Mouse (Mus musculus): ENCODE data around the gene Prss38. TPM values are rescaled to one million over a fixed set of nuclear protein-coding genes. Genes with fewer than 3 reads are reported as not detected.

The Prss38 gene
- polyA plus RNA-seq, 1 experiment from 2014 or later: not detected

DNA sequence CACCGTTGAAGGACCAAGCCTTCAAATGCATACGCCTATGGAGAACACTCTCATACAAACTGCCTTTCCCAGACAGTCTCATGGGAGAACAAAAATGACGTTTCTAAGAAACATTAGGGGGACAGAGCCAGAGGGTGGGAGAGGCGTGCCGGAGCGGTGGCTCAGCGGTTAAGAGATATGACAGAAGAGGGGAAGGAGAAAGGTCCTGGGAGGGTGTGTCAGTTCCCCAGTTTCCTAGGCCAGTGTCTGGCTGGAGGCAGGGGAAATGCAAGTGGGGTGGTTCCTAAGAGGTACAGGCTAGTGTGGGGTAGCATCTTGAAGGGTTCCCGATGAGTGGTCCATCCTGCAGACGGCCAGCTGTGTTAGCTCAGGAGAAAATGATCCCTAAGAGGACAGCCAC lies 14.2 kb downstream of the Prss38 start:
- H3K9me3 ChIP-seq (ENCODE audit: control insufficient read depth, low read length): no peaks in the 10 kb centered on the region
- 64% methylated on average over 9 of the region's 9 CpGs for WGBS

GRCm38 (mm10) chr11:59356874-59357289 lies 18.6 kb downstream of the Prss38 start:
- H3K4me2 ChIP-seq (replicated peaks; ENCODE audit: low read depth): no peak overlapping the region
- H3K27ac ChIP-seq (replicated peaks): no peak overlapping the region
- TF ChIP-seq EP300 (optimal IDR thresholded peaks at IDR 0.05) (no peak), CTCF (IDR thresholded peaks at IDR 0.05; ENCODE audit: low read depth) (no peak)
- no peaks in the 10 kb centered on the region for H3K4me1 ChIP-seq (replicated peaks; ENCODE audit: control insufficient read depth, insufficient read depth)
- no peaks in the 10 kb centered on the region for H3K27me3 ChIP-seq (ENCODE audit: control insufficient read depth, insufficient read depth, low read length)
- ATAC-seq (ENCODE audit: low FRiP score, low TSS enrichment): no peak
- no peaks in the 10 kb centered on the region for H3K9me3 ChIP-seq (ENCODE audit: control insufficient read depth, low read length)
- H3K36me3 ChIP-seq (ENCODE audit: control insufficient read depth, insufficient read depth, low read length): no peaks in the 10 kb centered on the region
- no peak overlapping the region for H3K9ac ChIP-seq (ENCODE audit: low read length)
- H3K4me3 ChIP-seq (ENCODE audit: low read depth, low read length): no peak overlapping the region
- DNase-seq (ENCODE audit: low spot score): no peak
- 49% methylated on average over 11 of the region's 11 CpGs for WGBS

More for the DNA sequence above, 14.2 kb downstream of the Prss38 start:
- Histone ChIP-seq H3K4me1 (replicated peaks; ENCODE audit: control insufficient read depth, insufficient read depth) (peaks cover 3% of the 10 kb centered on the region; the same call in 1 of the 2 replicates), H3K27me3 (ENCODE audit: control insufficient read depth, insufficient read depth, low read length) (no peaks in the 10 kb centered on the region), H3K27ac (replicated peaks) (no peak overlapping the region), H3K4me3 (ENCODE audit: low read depth, low read length) (no peak overlapping the region), H3K36me3 (ENCODE audit: control insufficient read depth, insufficient read depth, low read length) (no peaks in the 10 kb centered on the region), H3K4me2 (replicated peaks; ENCODE audit: low read depth) (no peak overlapping the region), H3K9ac (ENCODE audit: low read length) (no peak overlapping the region)
- no peak for TF ChIP-seq CTCF (IDR thresholded peaks at IDR 0.05; ENCODE audit: low read depth)
- TF ChIP-seq EP300 (optimal IDR thresholded peaks at IDR 0.05): no peak
- DNase-seq (ENCODE audit: low spot score) (no peak), ATAC-seq (ENCODE audit: low FRiP score, low TSS enrichment) (no peak)

DNA sequence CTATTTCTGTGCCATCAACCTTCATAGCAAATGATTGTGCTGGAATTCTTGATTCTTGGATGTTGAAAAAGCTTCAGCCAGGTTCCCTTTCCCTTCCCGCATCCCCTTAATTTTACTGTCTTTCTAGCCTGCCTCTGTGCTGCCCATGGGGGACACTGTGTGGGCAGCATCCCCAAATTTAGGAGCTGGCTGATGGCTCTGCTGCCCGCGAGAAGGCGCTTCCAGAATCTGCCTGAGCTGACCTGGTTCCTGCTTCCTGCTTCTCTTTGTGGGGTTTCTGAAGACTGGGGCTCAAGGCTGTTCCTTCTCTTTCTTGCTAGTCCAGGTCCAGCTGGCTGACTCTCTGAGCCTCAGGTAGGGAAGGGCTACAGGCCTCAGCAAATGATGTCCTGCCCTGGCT lies 20.7 kb downstream of the Prss38 start:
- TF ChIP-seq CTCF (IDR thresholded peaks at IDR 0.05; ENCODE audit: low read depth) (no peak), EP300 (optimal IDR thresholded peaks at IDR 0.05) (no peak)
- 84% methylated on average over 4 of the region's 4 CpGs for WGBS
- no peak overlapping the region for H3K27ac ChIP-seq (replicated peaks)

GRCm38 (mm10) chr11:59350326-59350725 lies 25.1 kb downstream of the Prss38 start:
- no peak for ATAC-seq (ENCODE audit: low FRiP score, low TSS enrichment)
- 85% methylated on average over 2 of the region's 2 CpGs for WGBS

More for the DNA sequence above, 20.7 kb downstream of the Prss38 start:
- no peaks in the 10 kb centered on the region for H3K27me3 ChIP-seq (ENCODE audit: control insufficient read depth, insufficient read depth, low read length)
- DNase-seq (ENCODE audit: low spot score): no peak
- H3K4me2 ChIP-seq (replicated peaks; ENCODE audit: low read depth): no peak overlapping the region
- H3K36me3 ChIP-seq (ENCODE audit: control insufficient read depth, insufficient read depth, low read length): no peaks in the 10 kb centered on the region
- ATAC-seq (ENCODE audit: low FRiP score, low TSS enrichment): no peak
- H3K4me1 ChIP-seq (replicated peaks; ENCODE audit: control insufficient read depth, insufficient read depth): no peaks in the 10 kb centered on the region
- H3K4me3 ChIP-seq (ENCODE audit: low read depth, low read length): no peak overlapping the region
- H3K9ac ChIP-seq (ENCODE audit: low read length): no peak overlapping the region
- H3K9me3 ChIP-seq (ENCODE audit: control insufficient read depth, low read length): no peaks in the 10 kb centered on the region

DNA sequence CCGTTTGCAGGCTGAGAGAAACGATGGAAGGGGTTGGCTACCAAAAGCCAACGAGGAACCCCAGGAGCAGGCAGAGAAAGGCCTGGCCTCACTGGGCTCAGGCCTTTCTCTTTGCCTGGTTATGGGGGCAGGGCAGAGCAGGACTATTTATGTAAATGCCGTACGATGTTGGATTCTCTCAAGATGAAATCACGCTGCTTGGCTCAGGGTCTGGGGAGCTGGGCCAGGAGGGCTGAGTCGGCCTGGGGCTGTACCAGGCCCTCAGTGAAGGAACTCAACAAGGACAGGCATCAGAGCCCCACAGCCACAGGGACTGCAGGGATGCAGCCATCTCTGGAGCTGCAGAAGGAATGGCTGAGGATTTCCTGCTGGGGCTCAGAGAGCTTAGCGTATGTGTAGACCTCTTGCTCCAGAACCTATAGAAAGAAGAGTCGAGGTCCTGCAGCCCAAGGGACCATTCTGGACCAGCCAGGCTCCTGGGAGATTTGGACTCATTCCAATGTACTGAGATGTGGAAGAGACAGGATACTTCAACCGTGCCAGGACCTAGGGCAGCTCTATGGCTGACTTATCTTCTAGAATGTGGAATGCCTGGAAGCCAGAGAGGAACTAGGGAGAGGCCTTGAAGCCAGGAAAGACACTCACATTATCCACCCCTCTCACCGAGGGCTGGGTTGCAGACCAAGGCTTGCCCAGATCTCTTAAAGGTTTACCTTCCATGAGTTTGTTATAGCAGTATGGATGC lies 29.1 kb downstream of the Prss38 start:
- DNase-seq (ENCODE audit: low spot score) (peak; percentile 34), ATAC-seq (ENCODE audit: low FRiP score, low TSS enrichment) (peak; percentile 77; the same call in 1 of the 2 replicates)
- Histone ChIP-seq H3K9ac (ENCODE audit: low read length) (no peak overlapping the region), H3K4me1 (replicated peaks; ENCODE audit: control insufficient read depth, insufficient read depth) (no peaks in the 10 kb centered on the region), H3K4me2 (replicated peaks; ENCODE audit: low read depth) (no peak overlapping the region), H3K9me3 (ENCODE audit: control insufficient read depth, low read length) (no peaks in the 10 kb centered on the region), H3K27me3 (ENCODE audit: control insufficient read depth, insufficient read depth, low read length) (no peaks in the 10 kb centered on the region), H3K36me3 (ENCODE audit: control insufficient read depth, insufficient read depth, low read length) (no peaks in the 10 kb centered on the region), H3K4me3 (ENCODE audit: low read depth, low read length) (no peak overlapping the region), H3K27ac (replicated peaks) (peak overlapping the region; percentile 73)
- TF ChIP-seq EP300 (optimal IDR thresholded peaks at IDR 0.05) (no peak), CTCF (IDR thresholded peaks at IDR 0.05; ENCODE audit: low read depth) (no peak; the same call in 1 of the 2 replicates)
- 51% methylated on average over 11 of the region's 11 CpGs for WGBS

More at GRCm38 (mm10) chr11:59350326-59350725, 25.1 kb downstream of the Prss38 start:
- no peak for DNase-seq (ENCODE audit: low spot score)
- H3K27ac ChIP-seq (replicated peaks): no peak overlapping the region
- no peaks in the 10 kb centered on the region for H3K4me1 ChIP-seq (replicated peaks; ENCODE audit: control insufficient read depth, insufficient read depth)
- TF ChIP-seq CTCF (IDR thresholded peaks at IDR 0.05; ENCODE audit: low read depth) (no peak), EP300 (optimal IDR thresholded peaks at IDR 0.05) (no peak)
- H3K36me3 ChIP-seq (ENCODE audit: control insufficient read depth, insufficient read depth, low read length): no peaks in the 10 kb centered on the region
- no peak overlapping the region for H3K4me2 ChIP-seq (replicated peaks; ENCODE audit: low read depth)
- H3K9ac ChIP-seq (ENCODE audit: low read length): no peak overlapping the region
- H3K9me3 ChIP-seq (ENCODE audit: control insufficient read depth, low read length): no peaks in the 10 kb centered on the region
- H3K4me3 ChIP-seq (ENCODE audit: low read depth, low read length): no peak overlapping the region
- H3K27me3 ChIP-seq (ENCODE audit: control insufficient read depth, insufficient read depth, low read length): no peaks in the 10 kb centered on the region

DNA sequence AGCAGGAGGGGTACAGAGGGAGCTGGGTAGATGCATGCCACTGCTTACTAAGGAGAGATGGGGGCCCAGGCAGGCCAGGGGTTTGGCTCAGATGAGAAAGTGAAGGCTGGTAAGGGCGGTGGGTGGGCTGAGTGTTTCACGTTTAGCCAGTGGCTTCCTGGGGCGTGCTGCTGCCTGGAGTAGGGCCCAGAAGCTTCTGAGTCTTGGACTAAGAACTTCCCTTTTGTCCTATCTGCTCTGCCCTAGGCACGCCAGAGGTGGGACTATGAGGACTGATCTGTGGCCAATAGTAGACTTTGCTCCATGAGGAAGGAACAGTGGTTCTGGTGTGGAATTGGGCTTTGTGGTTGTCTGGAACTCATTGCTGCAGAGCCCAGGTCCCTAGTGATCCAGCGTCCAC lies 32.5 kb downstream of the Prss38 start:
- Histone ChIP-seq H3K9me3 (ENCODE audit: control insufficient read depth, low read length) (no peaks in the 10 kb centered on the region), H3K4me2 (replicated peaks; ENCODE audit: low read depth) (no peak overlapping the region), H3K4me3 (ENCODE audit: low read depth, low read length) (no peak overlapping the region), H3K36me3 (ENCODE audit: control insufficient read depth, insufficient read depth, low read length) (no peaks in the 10 kb centered on the region), H3K4me1 (replicated peaks; ENCODE audit: control insufficient read depth, insufficient read depth) (peaks cover 2% of the 10 kb centered on the region; the same call in 1 of the 2 replicates), H3K27ac (replicated peaks) (no peak overlapping the region), H3K27me3 (ENCODE audit: control insufficient read depth, insufficient read depth, low read length) (no peaks in the 10 kb centered on the region), H3K9ac (ENCODE audit: low read length) (no peak overlapping the region)
- WGBS: 78% methylated on average over 5 of the region's 5 CpGs
- DNase-seq (ENCODE audit: low spot score) (no peak), ATAC-seq (ENCODE audit: low FRiP score, low TSS enrichment) (no peak)
- no peak for TF ChIP-seq EP300 (optimal IDR thresholded peaks at IDR 0.05)
- no peak for TF ChIP-seq CTCF (IDR thresholded peaks at IDR 0.05; ENCODE audit: low read depth)
